Mouse (Mus musculus): ENCODE data around the gene Ptprm.
A peak's percentile ranks its signal among the peaks of the same experiment; 100 is the strongest.

Gene Ptprm

DNA sequence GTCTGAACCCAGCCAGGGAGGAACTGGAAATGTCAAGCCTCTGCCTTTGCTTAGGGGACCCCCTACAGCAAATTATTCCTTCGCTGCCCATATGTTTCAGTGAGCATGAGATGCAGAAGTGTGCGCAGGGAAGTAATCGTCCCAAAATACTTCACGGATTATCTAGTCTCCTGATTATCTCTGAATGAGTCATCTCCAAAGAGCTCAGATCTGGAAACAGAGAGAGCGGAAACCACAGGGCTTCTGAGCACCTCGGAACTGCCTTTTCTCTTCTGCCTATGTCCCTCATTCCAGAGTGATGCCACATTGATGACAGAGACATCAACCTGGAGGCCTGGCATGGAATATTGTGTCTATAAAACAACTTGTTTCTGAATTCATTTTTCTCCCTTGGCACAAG lies 11.3 kb downstream of the Ptprm start:
- DNase-seq, result no peak

DNA sequence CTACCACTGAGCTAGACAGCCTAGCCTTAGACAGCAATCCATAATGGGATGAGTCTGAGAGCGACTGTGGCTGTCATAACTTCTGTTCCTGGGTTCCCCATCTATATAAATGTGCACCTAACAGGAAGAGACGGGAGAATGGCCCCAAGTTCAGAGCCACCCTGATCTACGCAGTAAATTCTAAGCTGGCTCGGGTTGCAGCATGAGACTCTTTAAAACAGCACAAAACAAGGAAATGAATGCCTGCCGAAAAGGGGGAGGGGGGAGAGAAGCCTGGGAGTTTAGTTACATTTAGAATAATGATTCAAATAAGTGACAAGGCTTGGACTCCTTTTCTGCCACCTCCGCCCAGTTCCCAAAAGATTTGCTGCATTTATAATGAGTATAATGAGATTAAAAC lies 13.9 kb downstream of the Ptprm start:
- DNase-seq, result no peak

DNA sequence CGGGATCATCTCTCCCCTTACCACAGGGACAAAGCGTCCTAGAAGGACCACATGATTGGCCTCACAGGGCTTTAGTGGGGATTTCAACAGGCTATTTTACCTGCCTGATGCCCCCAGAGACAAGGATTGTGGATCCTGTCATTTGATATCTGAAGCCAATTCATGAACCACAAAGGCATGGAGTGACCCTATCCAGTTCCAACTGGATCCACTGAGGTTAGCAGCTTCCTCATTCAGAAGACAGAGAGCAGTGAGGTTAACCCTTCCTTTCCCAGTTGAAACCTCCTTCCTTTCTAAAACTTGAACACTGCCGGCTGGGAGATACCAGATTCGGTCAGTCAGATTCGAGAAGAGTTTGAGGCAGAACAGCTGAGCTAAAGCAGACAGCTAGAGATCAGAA lies 14.7 kb downstream of the Ptprm start:
- DNase-seq, result no peak

DNA sequence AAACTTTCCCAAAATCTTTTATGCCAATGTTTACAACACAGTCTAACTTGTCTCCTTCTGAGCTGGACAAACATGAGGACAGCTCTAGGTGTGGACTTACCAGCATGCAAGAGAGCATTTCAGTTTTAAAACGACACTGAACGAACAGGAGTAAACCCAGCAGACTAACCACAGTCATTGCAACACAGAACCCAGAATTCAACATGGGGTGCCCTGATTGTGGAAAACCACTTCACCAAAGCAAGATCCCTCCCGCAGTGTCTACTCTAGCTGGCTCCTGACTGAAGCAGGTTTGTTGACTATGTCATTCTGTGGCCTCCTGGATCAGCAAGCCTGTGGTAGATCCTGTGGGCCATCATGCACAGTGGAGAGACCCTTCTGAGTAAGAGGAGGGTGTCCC lies 19.9 kb downstream of the Ptprm start:
- no peak for DNase-seq

DNA sequence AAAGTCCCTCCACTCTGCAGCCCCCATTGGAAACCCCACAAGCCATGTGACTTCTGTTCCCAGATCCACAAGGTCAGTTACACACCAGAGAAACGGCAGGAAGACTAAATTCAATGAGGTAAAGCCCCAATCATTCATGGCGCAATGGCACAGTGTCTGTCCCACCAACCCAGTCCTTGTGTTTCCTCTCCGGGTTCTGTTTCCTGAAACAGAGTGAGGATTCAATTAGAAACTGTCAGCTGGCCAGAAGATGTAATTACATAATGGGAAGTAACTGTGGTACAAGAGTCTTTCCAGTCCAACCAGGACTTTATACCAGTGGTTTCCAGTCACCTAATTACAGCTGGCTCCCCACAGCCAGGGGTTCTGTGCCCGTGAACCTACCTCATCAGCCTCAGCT lies 24.8 kb downstream of the Ptprm start:
- no peak for DNase-seq

- no peak for DNase-seq
Observed at GRCm38 (mm10) chr17:67324499-67324832, 29.8 kb downstream of the Ptprm start.

- DNase-seq, result no peak
Observed at GRCm38 (mm10) chr17:67323777-67324498, 30.3 kb downstream of the Ptprm start.

- no peak for DNase-seq
Observed at GRCm38 (mm10) chr17:67314491-67315205, 39.6 kb downstream of the Ptprm start.

DNA sequence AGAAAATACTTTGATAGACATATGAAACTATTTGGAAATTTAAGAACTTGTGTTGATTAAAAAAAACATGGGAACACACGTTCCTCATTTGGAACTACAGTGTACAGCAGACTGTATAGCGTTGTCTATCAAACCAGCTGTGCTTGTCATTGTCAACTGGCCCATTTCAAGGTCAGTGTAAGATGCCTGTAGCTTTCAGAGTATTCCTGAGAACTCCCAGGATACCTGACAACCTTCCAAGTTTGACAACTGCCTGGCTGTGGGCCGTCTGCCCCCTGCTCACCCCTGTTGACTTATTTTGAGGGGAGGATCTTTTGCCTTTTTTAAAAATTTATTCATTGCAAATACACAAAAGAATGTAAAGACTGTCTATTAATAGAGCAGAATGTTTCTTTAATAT lies 45.8 kb downstream of the Ptprm start:
- DNase-seq, result no peak

- DNase-seq, result no peak
Observed at GRCm38 (mm10) chr17:67306066-67306845, 48.0 kb downstream of the Ptprm start.

GRCm38 (mm10) chr17:67304831-67305230 lies 49.4 kb downstream of the Ptprm start:
- DNase-seq, result no peak

- DNase-seq, result peak in 1 of 2 experiments; percentile 5
Observed at GRCm38 (mm10) chr17:67303326-67304099, 50.7 kb downstream of the Ptprm start.

- DNase-seq, result no peak
Observed at GRCm38 (mm10) chr17:67302569-67302968, 51.7 kb downstream of the Ptprm start.

- no peak for DNase-seq
Observed at GRCm38 (mm10) chr17:67302074-67302473, 52.2 kb downstream of the Ptprm start.

DNA sequence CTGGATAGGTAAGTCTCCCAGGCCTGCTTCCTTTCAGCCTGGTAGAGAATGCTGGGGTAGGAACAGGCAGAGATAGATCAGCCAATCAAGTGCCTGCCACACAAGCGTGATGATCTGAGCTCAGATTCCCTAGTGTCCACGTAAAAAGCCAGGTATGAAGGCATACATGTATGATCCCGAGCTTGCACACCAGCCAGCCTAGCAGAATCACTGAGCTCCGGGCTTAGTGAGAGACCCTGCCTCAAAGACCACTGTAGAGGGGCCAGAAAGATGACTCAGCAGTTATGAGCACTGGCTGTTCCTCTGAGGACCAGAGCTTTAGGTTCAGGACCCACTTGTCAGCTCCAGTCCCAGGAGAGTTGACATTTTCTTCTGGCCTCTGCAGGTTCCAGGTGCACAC lies 52.9 kb downstream of the Ptprm start:
- DNase-seq, result no peak

GRCm38 (mm10) chr17:67298269-67298798 lies 55.9 kb downstream of the Ptprm start:
- no peak for DNase-seq

- DNase-seq, result no peak
Observed at GRCm38 (mm10) chr17:67296604-67297595, 57.4 kb downstream of the Ptprm start.

DNA sequence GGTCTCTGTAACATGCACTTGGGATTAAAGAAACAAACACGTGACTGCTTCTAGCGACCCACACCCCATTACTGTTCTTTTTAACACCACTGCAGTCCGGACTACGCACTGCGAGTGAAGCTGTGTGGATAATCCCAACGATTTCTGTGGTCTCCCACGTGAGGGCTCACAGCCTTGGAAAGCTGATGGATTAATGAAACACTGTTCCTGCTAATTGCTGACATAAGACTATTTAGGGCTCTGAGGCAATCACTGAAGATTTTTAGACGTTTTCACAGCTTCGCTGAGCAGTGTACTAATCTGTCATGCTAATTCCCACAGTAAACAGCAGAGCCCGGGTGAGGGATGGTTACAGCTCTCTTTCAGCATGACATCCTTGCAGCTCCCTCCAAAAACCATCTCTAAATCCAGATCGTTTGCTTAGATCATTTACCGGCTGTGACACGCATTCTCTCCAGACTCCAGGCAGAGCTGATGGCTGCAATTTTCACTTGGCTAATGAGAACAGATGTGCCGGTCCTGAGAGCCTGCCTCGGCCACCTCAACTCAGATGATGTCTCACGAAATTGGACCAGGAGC lies 63.5 kb downstream of the Ptprm start:
- no peak for DNase-seq

GRCm38 (mm10) chr17:67287501-67287900 lies 66.8 kb downstream of the Ptprm start:
- DNase-seq, result no peak

DNA sequence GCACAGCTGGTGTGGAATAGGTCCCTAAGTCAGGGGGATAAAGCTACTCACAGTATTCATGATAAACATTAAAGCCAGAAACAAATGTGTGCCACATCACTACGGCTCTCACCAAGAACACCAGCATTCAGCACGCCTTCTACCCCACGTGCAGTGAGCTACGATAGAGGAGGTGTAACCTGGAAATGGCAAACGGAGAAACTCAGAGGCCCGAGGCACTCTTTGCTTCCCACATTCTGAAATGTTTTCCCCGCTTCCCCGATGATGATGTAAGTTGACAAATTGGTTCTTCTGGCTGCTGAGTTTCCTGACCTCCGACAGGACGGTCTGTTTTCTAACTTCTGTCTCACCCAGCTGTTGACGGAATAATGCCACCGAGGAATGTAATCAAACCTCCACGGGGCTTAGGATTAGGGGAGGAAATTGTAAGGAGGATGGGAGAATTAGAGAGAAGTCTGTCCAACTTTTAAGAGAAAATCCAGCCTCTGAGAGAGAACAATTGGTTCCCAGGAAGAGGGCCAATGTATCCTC lies 72.6 kb downstream of the Ptprm start:
- no peak for DNase-seq
